In the genomic region with DNA sequence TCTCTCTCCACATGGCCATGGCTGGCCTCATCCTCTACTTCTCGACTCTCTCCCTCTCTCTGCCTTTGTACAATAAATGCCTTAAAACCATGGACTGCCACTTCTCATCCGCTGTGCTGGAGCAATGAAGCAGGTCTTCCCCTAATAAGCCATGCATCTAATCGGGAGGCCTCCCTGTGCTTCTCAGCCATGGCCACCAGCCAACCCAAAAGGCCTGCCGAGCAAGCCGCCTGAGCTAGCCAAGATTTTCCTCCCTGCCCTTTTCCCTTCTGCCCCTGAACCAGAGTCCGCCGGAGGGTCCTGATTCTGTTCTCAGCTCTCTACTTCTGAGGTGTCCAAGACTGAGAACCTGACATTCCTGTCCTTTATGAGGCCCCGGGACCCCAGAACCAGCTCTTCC, we compare ENCODE assay signal across 30 mouse cellular contexts.
A peak's percentile ranks its signal among the peaks of the same experiment; 100 is the strongest.
DNase-seq lines count a peak whose midpoint lies in the region; ATAC-seq and TF ChIP-seq lines count a peak whose summit lies in the region.
"Had no signal": no experiment of that assay in that cellular context is flagged by ENCODE, and none has a peak within 500 bp of the region (broad histone marks: within the 10 kb centered on the region; RNA-seq: fewer than 3 reads in every experiment).

No protein-coding gene starts in this region.

- H3K9me3 ChIP-seq in kidney, embryonic 15.5 days (replicated peaks), result no peaks in the 10 kb centered on the region
- H3K9me3 ChIP-seq: embryonic facial prominence, embryonic 13.5 days; forebrain, embryonic 10.5 days; hindbrain, embryonic 13.5 days; limb, embryonic 12.5 days; liver, embryonic 15.5 days; lung, embryonic 15.5 days; midbrain, embryonic 10.5 days; neural tube, embryonic 12.5 days had no signal

- no peaks in the 10 kb centered on the region for H3K4me1 ChIP-seq in kidney, adult 2 months (ENCODE audit: control insufficient read depth, insufficient read depth, low read length)
- H3K4me1 ChIP-seq in kidney, embryonic 15.5 days, result no peaks in the 10 kb centered on the region
- no peaks in the 10 kb centered on the region for H3K4me1 ChIP-seq in lung, adult 2 months (ENCODE audit: control insufficient read depth, insufficient read depth, low read length)
- H3K4me1 ChIP-seq: embryonic facial prominence, embryonic 13.5 days; forebrain, embryonic 10.5 days; hindbrain, embryonic 13.5 days; limb, embryonic 12.5 days; liver, embryonic 15.5 days; lung, embryonic 15.5 days; midbrain, embryonic 10.5 days; neural tube, embryonic 12.5 days had no signal

- no peak overlapping the region for H3K9ac ChIP-seq in kidney, embryonic 15.5 days
- H3K9ac ChIP-seq: embryonic facial prominence, embryonic 13.5 days; hindbrain, embryonic 13.5 days; limb, embryonic 12.5 days; liver, embryonic 15.5 days; lung, embryonic 15.5 days; neural tube, embryonic 12.5 days had no signal

- TF ChIP-seq CTCF in kidney, adult 2 months (conservative IDR thresholded peaks at IDR 0.05; ENCODE audit: insufficient read depth, insufficient read length, low read depth, low read length), result no peak
- no peak for TF ChIP-seq CTCF in lung, adult 2 months (IDR thresholded peaks at IDR 0.05; ENCODE audit: insufficient read depth, low read length)

- no peak overlapping the region for H3K4me3 ChIP-seq in kidney, adult 2 months (ENCODE audit: insufficient read depth, low read depth, low read length)
- no peak overlapping the region for H3K4me3 ChIP-seq in kidney, embryonic 15.5 days (replicated peaks)
- no peak overlapping the region for H3K4me3 ChIP-seq in lung, adult 2 months (replicated peaks; ENCODE audit: extremely low read depth, low read depth, low read length)
- H3K4me3 ChIP-seq: embryonic facial prominence, embryonic 13.5 days; forebrain, embryonic 10.5 days; gastrocnemius, adult 2 months; hindbrain, embryonic 13.5 days; limb, embryonic 12.5 days; liver, embryonic 15.5 days; lung, embryonic 15.5 days; midbrain, embryonic 10.5 days; myocyte; neural tube, embryonic 12.5 days had no signal

- ATAC-seq in kidney, embryonic 15.5 days (replicated peaks; ENCODE audit: low FRiP score), result no peak
- ATAC-seq: forebrain, embryonic 16.5 days; midbrain, embryonic 16.5 days had no signal

- H3K27me3 ChIP-seq in kidney, adult 2 months (replicated peaks; ENCODE audit: control insufficient read depth, insufficient read depth, low read length), result no peaks in the 10 kb centered on the region
- no peaks in the 10 kb centered on the region for H3K27me3 ChIP-seq in kidney, embryonic 15.5 days
- H3K27me3 ChIP-seq: embryonic facial prominence, embryonic 13.5 days; hindbrain, embryonic 13.5 days; limb, embryonic 12.5 days; liver, embryonic 15.5 days; lung, embryonic 15.5 days; neural tube, embryonic 12.5 days had no signal

- no peak for TF ChIP-seq POLR2A in kidney, adult 2 months (IDR thresholded peaks at IDR 0.05; ENCODE audit: low read depth, low read length)
- no peak for TF ChIP-seq POLR2A in lung, adult 2 months (IDR thresholded peaks at IDR 0.05; ENCODE audit: borderline replicate concordance, extremely low read depth, low read depth, low read length)

- DNase-seq in cerebellum, postnatal 14 days, result peak; percentile 60 to 72
- no peak for DNase-seq in cerebellum, adult 8-10 months
- peak; percentile 7 for DNase-seq in kidney, adult 2 months
- DNase-seq in right cerebral cortex, postnatal 14 days, result peak; percentile 3
- no peak for DNase-seq in right cerebral cortex, adult 2 months (ENCODE audit: low spot score in 2 of 2)
- DNase-seq in lung, adult 2 months, result no peak
- DNase-seq: adrenal gland, postnatal 25 days; gastrocnemius, adult 2 months; gastrocnemius, postnatal 36 days; heart, adult 18-20 months; heart, postnatal 36 days; kidney, postnatal 14 days; layer of hippocampus, adult 9-11 months; right cerebral cortex, postnatal 25 days; thymus, adult 18-20 months; thymus, postnatal 25 days had no signal

- H3K36me3 ChIP-seq in kidney, adult 2 months (ENCODE audit: control insufficient read depth, insufficient read depth, low read length), result no peaks in the 10 kb centered on the region
- H3K36me3 ChIP-seq in kidney, embryonic 15.5 days, result no peaks in the 10 kb centered on the region
- H3K36me3 ChIP-seq: embryonic facial prominence, embryonic 13.5 days; forebrain, embryonic 10.5 days; hindbrain, embryonic 13.5 days; limb, embryonic 12.5 days; liver, embryonic 15.5 days; lung, embryonic 15.5 days; midbrain, embryonic 10.5 days; neural tube, embryonic 12.5 days had no signal

- WGBS in kidney, adult 2 months, result 75% methylated on average over 8 of the region's 8 CpGs
- WGBS in kidney, embryonic 15.5 days, result 93% methylated on average over 8 of the region's 8 CpGs
- WGBS in lung, adult 2 months, result 86% methylated on average over 8 of the region's 8 CpGs

- no peak overlapping the region for H3K27ac ChIP-seq in kidney, adult 2 months (ENCODE audit: insufficient read depth, low read depth, low read length)
- H3K27ac ChIP-seq in kidney, embryonic 15.5 days, result no peak overlapping the region
- H3K27ac ChIP-seq: embryonic facial prominence, embryonic 13.5 days; forebrain, embryonic 10.5 days; gastrocnemius, adult 2 months; hindbrain, embryonic 13.5 days; limb, embryonic 12.5 days; liver, embryonic 15.5 days; lung, embryonic 15.5 days; midbrain, embryonic 10.5 days; neural tube, embryonic 12.5 days; stomach, postnatal 0 days had no signal

- H3K4me2 ChIP-seq in kidney, embryonic 15.5 days, result no peak overlapping the region
- H3K4me2 ChIP-seq: embryonic facial prominence, embryonic 13.5 days; heart, embryonic 11.5 days; hindbrain, embryonic 13.5 days; limb, embryonic 12.5 days; liver, embryonic 15.5 days; lung, embryonic 15.5 days; neural tube, embryonic 12.5 days had no signal

Comparison
In these comparisons a context has a peak if more than half of its experiments do, and no peak if none do; other contexts are left out.
1. DNase-seq: peak in cerebellum, postnatal 14 days (2 of 2), kidney, adult 2 months (single experiment) and right cerebral cortex, postnatal 14 days (single experiment); none in cerebellum, adult 8-10 months (single experiment), right cerebral cortex, adult 2 months (0 of 2) and lung, adult 2 months (single experiment).